Mouse (Mus musculus) MEL (cell line): ENCODE data around the gene Fam102b.

Source experiments
- EP300 ChIP-seq, 2 experiments: IDR thresholded peaks; 2 replicates each; pipeline ENCODE4 v1.6.1; 2011; ENCODE audit warnings: improper control_type of control experiment in 2 of 2, low read length in 2 of 2, low read depth in 1 of 2, mild to moderate bottlenecking in 1 of 2
- MAX ChIP-seq: IDR thresholded peaks from 2 replicates; pipeline ENCODE4 v1.6.1; 2011; ENCODE audit warnings: low read length, improper control_type of control experiment
- POLR2A ChIP-seq, 2 experiments: IDR thresholded peaks; 2 replicates each; pipeline ENCODE4 v1.6.1; 2011 to 2012; ENCODE audit warnings: low read length in 2 of 2, mild to moderate bottlenecking in 2 of 2, control low read depth in 1 of 2, improper control_type of control experiment in 1 of 2, low read depth in 1 of 2, moderate library complexity in 1 of 2; ENCODE audit not compliant: control insufficient read depth in 1 of 2, insufficient read depth in 1 of 2, poor library complexity in 1 of 2
- SIN3A ChIP-seq: IDR thresholded peaks from 2 replicates; pipeline ENCODE4 v1.6.1; 2012; ENCODE audit warnings: low read length, improper control_type of control experiment, inconsistent platforms
- ZNF384 ChIP-seq: IDR thresholded peaks from 2 replicates; pipeline ENCODE4 v1.6.1; 2012; ENCODE audit warnings: low read depth, mild to moderate bottlenecking, inconsistent platforms, low read length, improper control_type of control experiment

GRCm38 (mm10) chr3:109021720-109022516, 5.5 kb downstream of the Fam102b start:
- TF ChIP-seq MAX (no peak), EP300 (IDR thresholded peaks at IDR 0.05; ENCODE audit: low read depth in 1 of 2, low read length in 2 of 2) (peak; percentile 53 to 57; a peak in 3 of 4 replicates), SIN3A (no peak), ZNF384 (peak; percentile 82), POLR2A (IDR thresholded peaks at IDR 0.05; ENCODE audit: control insufficient read depth in 1 of 2, insufficient read depth in 1 of 2, low read depth in 1 of 2, low read length in 2 of 2, poor library complexity in 1 of 2) (no peak)
